Mouse (Mus musculus) testis, adult 2 months (tissue): ENCODE measurements around the gene Crim1.

Source experiments
- CTCF ChIP-seq: fragments of 200-500 bp; IDR thresholded peaks from 2 replicates; pipeline ENCODE4 v1.5.1; 2012; ENCODE audit warnings: low read depth, mild to moderate bottlenecking, inconsistent platforms, low read length, moderate library complexity; ENCODE audit not compliant: control insufficient read depth, insufficient read depth, insufficient replicate concordance
- POLR2A ChIP-seq: fragments of 200-500 bp; IDR thresholded peaks from 2 replicates; pipeline ENCODE4 v1.6.1; 2012; ENCODE audit warnings: low read depth, mild to moderate bottlenecking, inconsistent platforms, low read length, moderate library complexity; ENCODE audit not compliant: control insufficient read depth

- TF ChIP-seq CTCF, result no peak
- TF ChIP-seq POLR2A, result no peak
These were observed 79.1 kb downstream of the Crim1 start for GRCm38 (mm10) chr17:78279191-78279590.
